Mouse (Mus musculus) heart, postnatal 0 days (tissue): ENCODE results near the gene Iqcg.
"Not testable (repeated sequence)": the region's sequence is repeated elsewhere in the genome, so short reads cannot be mapped to it uniquely, and the experiment has no call there.

ENCODE experiments used
- CTCF ChIP-seq: IDR thresholded peaks from 2 replicates; pipeline ENCODE4 v1.5.1; 2016; ENCODE audit warnings: antibody characterized with exemption, control low read depth, low read depth
- EP300 ChIP-seq: IDR thresholded peaks from 2 replicates; pipeline ENCODE4 v1.6.1; 2016; ENCODE audit warnings: antibody characterized with exemption, low read depth

- TF ChIP-seq EP300, CTCF: not testable (repeated sequence)
Observed at GRCm38 (mm10) chr16:33058656-33059055, 2.6 kb upstream of the Iqcg start.
